Mouse (Mus musculus): ENCODE data around the gene Hrct1. TPM values are rescaled to one million over a fixed set of nuclear protein-coding genes. Genes with fewer than 3 reads are reported as not detected.

The Hrct1 gene
- polyA plus RNA-seq, 1 experiment from 2014 or later = 0.43 TPM

DNA sequence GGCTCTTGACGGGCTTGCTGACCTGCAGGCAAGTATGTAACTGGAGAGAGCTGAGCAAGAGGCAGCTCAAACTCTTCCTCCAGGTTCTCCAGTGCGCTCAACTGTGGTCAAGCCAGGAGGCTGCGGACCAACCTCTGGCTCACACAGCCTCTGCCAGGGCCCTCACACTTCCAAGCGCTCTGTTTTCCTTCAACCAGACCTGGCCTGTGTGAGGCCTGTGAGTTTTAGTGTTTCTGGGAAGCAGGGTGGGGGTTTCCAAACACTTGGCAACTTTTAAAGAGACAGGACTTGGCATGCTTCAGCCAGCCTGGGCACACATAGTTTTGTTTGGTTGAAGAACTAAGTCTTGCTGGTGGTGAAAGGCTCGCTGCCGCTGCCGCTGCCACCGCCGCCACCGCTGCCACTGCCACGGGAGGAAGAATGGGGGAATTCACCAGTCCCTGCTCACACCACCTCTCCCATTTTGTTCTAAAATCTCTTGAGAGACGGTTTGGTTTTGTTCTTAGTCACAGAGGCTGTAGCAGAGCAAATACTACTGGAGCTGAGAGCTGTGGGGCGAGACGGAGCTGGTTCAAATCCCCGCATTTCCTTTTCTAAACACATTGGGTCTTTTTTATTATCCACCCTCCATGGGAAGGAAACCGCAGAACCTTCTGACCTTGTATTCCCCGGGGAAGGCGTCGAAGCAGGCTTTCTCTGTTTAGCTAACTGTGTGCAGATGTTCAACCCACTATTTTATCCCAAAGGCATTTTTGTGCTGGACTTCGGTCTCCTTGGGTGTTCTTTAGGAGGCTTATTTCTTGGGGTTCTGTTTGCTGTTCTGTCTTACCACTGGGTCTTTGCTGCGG, 32.8 kb downstream of the Hrct1 start:
- H3K9ac ChIP-seq = no peak overlapping the region
- no peaks in the 10 kb centered on the region for H3K9me3 ChIP-seq
- H3K4me3 ChIP-seq = no peak overlapping the region
- no peaks in the 10 kb centered on the region for H3K27me3 ChIP-seq
- 82% methylated on average over 21 of the region's 21 CpGs for WGBS
- ATAC-seq (ENCODE audit: low read depth) = no peak
- no peak overlapping the region for H3K4me2 ChIP-seq
- H3K36me3 ChIP-seq = no peaks in the 10 kb centered on the region
- H3K27ac ChIP-seq (replicated peaks) = no peak overlapping the region
- no peaks in the 10 kb centered on the region for H3K4me1 ChIP-seq (replicated peaks)

DNA sequence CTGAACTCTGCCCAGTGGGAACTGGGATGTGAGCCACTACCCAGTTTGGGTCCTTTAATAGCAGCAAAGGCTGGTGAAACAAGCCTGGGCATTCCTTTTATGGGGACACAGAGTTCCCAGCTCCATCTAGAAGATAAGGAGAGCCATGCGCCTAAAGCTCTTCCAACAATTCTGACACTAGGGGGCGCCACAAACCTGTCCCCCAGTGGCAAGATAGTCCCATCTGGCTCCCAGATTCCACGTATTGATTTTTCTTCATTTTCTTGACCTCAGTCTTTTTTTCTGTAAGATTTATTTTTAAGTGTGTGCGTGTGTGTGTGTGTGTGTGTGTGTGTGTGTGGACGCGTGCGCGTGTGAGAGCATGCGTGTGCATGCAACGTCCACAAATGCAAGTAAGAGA, 33.5 kb downstream of the Hrct1 start:
- H3K4me2 ChIP-seq = no peak overlapping the region
- no peaks in the 10 kb centered on the region for H3K4me1 ChIP-seq (replicated peaks)
- no peak for ATAC-seq (ENCODE audit: low read depth)
- 76% methylated on average over 10 of the region's 10 CpGs for WGBS
- no peaks in the 10 kb centered on the region for H3K36me3 ChIP-seq
- H3K27ac ChIP-seq (replicated peaks) = no peak overlapping the region
- H3K9ac ChIP-seq = no peak overlapping the region
- H3K4me3 ChIP-seq = no peak overlapping the region
- no peaks in the 10 kb centered on the region for H3K27me3 ChIP-seq
- no peaks in the 10 kb centered on the region for H3K9me3 ChIP-seq

DNA sequence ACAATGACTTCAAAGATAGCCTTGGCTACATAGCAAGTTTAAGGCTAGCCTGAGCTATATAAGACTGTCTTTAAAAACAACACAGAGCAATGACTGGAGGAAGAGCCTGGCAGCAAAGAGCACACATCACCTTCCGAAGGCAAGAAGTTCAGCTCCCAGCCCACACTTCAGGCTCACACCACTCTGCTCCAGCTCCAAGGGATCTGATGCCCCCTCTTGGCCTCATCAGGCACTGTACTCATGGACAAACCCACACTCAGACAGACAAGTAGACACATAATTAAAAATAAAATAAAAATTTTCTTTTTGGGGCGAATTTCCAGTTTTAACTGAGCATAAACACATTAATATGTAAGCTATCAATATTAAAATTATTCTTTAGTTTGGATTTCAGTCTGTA, 34.3 kb downstream of the Hrct1 start:
- Histone ChIP-seq H3K27ac (replicated peaks) (no peak overlapping the region), H3K9me3 (no peaks in the 10 kb centered on the region), H3K4me3 (no peak overlapping the region), H3K9ac (no peak overlapping the region), H3K4me1 (replicated peaks) (no peaks in the 10 kb centered on the region), H3K36me3 (no peaks in the 10 kb centered on the region), H3K4me2 (no peak overlapping the region), H3K27me3 (no peaks in the 10 kb centered on the region)
- no peak for ATAC-seq (ENCODE audit: low read depth)
- WGBS = 69% methylated on average over 2 of the region's 2 CpGs

DNA sequence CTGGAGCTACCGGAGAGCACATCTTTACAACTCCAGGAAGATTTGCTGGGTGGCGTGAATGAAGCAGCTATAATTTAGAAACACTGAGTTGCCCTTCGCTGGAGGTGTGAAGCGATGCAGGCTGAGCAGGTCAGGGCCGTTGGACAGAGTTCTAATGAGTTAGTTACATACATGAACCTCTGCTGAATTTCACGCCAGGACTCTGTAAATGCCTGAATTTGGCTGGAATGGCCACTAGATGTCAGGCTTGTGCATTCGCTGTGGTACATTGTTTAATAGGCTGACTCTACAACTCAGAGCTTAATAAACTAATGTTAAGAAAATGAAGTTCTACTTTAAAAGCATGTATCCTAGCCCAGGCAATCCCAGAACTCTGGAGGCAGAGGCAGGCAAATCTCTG, 36.4 kb downstream of the Hrct1 start:
- WGBS = 27% methylated on average over 7 of the region's 7 CpGs
- H3K9ac ChIP-seq = no peak overlapping the region
- no peak overlapping the region for H3K4me2 ChIP-seq
- H3K9me3 ChIP-seq = no peaks in the 10 kb centered on the region
- no peak overlapping the region for H3K27ac ChIP-seq (replicated peaks)
- no peaks in the 10 kb centered on the region for H3K27me3 ChIP-seq
- H3K4me1 ChIP-seq (replicated peaks) = no peaks in the 10 kb centered on the region
- H3K36me3 ChIP-seq = no peaks in the 10 kb centered on the region
- H3K4me3 ChIP-seq = no peak overlapping the region
- ATAC-seq (ENCODE audit: low read depth) = no peak

DNA sequence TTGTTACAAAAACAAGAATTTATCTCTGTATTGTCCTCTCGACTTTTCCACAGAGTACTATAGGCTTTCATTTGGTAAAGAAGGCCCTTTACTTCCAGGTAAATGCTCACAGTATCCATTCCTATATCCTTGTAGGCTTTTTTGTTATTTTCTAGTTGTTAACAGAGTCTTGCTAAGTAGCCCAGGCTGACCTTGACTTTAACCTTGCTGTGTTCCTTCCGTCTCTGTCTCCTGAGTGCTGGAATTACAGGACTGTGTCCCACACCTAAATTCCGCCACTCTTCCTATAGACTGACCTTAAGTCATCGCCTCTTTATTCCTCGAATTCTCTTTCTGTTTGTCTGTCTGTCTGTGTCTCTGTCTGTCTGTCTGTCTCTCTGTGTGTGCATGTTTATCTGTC, 41.4 kb downstream of the Hrct1 start:
- ATAC-seq (ENCODE audit: low read depth) = no peak
- Histone ChIP-seq H3K4me1 (replicated peaks) (no peaks in the 10 kb centered on the region), H3K9me3 (no peaks in the 10 kb centered on the region), H3K36me3 (no peaks in the 10 kb centered on the region), H3K4me2 (no peak overlapping the region), H3K4me3 (no peak overlapping the region), H3K27ac (replicated peaks) (no peak overlapping the region), H3K9ac (no peak overlapping the region), H3K27me3 (no peaks in the 10 kb centered on the region)
- 84% methylated on average over 5 of the region's 5 CpGs for WGBS

DNA sequence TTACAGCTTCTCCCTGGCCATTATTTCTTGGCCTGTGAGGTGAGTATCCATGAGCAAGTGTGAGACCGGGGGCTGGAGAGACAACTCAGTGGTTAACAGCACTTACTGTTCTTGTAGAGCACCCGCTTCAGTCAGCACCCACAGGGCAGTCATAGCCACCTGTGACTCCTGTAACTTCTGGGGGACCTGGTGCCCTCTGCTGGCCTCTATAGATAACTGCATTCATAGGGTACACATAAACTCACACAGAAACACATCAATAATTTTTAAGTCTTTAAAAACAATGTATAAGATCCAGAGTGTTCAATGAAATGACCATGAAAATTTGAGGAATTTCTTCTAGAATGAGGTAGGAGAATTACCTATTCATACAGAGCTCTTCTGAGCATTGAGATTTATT, 42.4 kb downstream of the Hrct1 start:
- H3K4me2 ChIP-seq = no peak overlapping the region
- H3K27ac ChIP-seq (replicated peaks) = no peak overlapping the region
- no peak overlapping the region for H3K4me3 ChIP-seq
- H3K27me3 ChIP-seq = no peaks in the 10 kb centered on the region
- no peaks in the 10 kb centered on the region for H3K4me1 ChIP-seq (replicated peaks)
- 100% methylated on average over 2 of the region's 2 CpGs for WGBS
- H3K9me3 ChIP-seq = no peaks in the 10 kb centered on the region
- H3K9ac ChIP-seq = no peak overlapping the region
- ATAC-seq (ENCODE audit: low read depth) = no peak
- no peaks in the 10 kb centered on the region for H3K36me3 ChIP-seq

DNA sequence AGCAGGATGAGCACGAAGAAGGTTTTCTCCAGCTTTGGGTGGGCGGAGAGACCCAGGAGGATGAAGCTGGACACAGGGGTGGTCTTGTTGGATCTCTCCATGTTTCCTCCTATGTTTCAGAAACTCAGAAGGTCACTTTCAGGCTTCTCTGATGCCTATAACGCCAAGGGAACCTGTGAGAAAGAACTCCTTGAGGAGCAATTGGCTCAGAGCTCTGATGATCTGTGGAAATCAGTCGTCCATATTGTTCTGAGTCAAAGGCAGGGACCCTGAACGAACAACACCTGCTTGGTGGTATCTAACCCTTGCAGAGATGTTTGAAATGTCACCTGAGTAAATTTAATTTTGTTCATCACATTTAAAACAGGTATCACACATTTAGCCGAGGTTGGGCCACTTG, 43.9 kb downstream of the Hrct1 start, which contains the start of gene Olfr159:
Gene Olfr159, minus strand, starts transcription at position 101 of the 400 bp plus-strand sequence.
- Histone ChIP-seq H3K9ac (no peak within 1 kb of the TSS), H3K9me3 (no peaks in the 10 kb centered on the region), H3K36me3 (no peaks in the 10 kb centered on the region), H3K4me2 (no peak within 1 kb of the TSS), H3K27ac (replicated peaks) (no peak within 1 kb of the TSS), H3K27me3 (no peaks in the 10 kb centered on the region), H3K4me1 (replicated peaks) (no peaks in the 10 kb centered on the region), H3K4me3 (no peak within 1 kb of the TSS)
- no peak for ATAC-seq (ENCODE audit: low read depth)
- 82% methylated on average over 6 of the region's 6 CpGs for WGBS

DNA sequence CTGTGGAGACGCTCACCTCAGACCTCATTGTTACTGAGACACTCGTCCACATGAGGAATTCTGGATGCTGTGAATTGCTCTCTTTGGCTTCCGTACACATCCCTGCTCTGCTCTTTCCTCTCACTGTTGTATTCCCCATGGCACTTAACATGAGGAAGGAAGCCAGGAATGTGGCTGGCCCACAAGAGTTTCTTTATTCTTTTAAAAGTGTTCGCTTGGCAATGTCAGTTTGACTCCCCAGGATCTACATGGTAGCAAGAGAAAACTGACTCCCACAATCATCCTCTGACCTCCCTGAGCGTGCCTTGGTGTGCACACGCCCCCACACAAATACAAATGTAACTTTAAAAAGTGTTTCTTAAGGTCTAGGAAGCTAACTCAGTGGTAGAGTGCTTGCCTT, 44.6 kb downstream of the Hrct1 start:
- 66% methylated on average over 6 of the region's 6 CpGs for whole genome bisulfite sequencing
- Histone ChIP-seq H3K4me2 (no peak overlapping the region), H3K36me3 (no peaks in the 10 kb centered on the region), H3K27me3 (no peaks in the 10 kb centered on the region), H3K4me3 (no peak overlapping the region), H3K9me3 (no peaks in the 10 kb centered on the region), H3K27ac (replicated peaks) (no peak overlapping the region), H3K9ac (no peak overlapping the region), H3K4me1 (replicated peaks) (no peaks in the 10 kb centered on the region)
- no peak for ATAC-seq (ENCODE audit: low read depth)

DNA sequence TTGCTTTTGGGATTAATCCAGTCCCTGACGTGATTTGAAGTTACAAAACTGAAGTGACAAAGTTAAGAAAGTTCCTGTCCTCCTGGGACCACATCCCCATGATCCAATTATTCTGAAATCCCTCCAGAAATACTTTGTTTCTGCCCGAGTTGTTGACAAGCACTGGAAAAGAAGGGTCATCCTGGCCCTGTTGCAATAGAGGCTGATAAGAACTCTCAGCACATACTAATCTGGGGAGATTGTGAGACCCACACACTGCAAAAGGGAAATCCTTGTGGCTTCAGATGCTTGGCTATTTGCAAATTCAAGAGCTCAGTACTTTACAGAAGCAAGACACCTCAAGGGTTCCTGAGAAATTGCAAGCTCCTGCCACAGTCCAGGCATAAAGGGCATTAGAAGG, 45.3 kb downstream of the Hrct1 start:
- Histone ChIP-seq H3K4me3 (no peak overlapping the region), H3K4me1 (replicated peaks) (no peaks in the 10 kb centered on the region), H3K27ac (replicated peaks) (no peak overlapping the region), H3K27me3 (no peaks in the 10 kb centered on the region), H3K9me3 (no peaks in the 10 kb centered on the region), H3K4me2 (no peak overlapping the region), H3K36me3 (no peaks in the 10 kb centered on the region), H3K9ac (no peak overlapping the region)
- ATAC-seq (ENCODE audit: low read depth) = no peak
- 49% methylated on average over 2 of the region's 2 CpGs for WGBS

Other genes starting within 250 kb of the Hrct1 start
- not detected in 2 replicates for gene Sit1, start 243.5 kb upstream of the Hrct1 start, polyA plus RNA-seq (2015; fragmentation: Nextera tagmentation; extraction: Ambion mirVana)
- gene Ccdc107, start 234.3 kb upstream of the Hrct1 start, polyA plus RNA-seq (2015; fragmentation: Nextera tagmentation; extraction: Ambion mirVana) = 65.5 and 73.1 TPM in 2 replicates
- gene Arhgef39, start 227.5 kb upstream of the Hrct1 start, polyA plus RNA-seq (2015; fragmentation: Nextera tagmentation; extraction: Ambion mirVana) = 10.0 and 10.4 TPM in 2 replicates
- gene Car9, start 220.2 kb upstream of the Hrct1 start, polyA plus RNA-seq (2015; fragmentation: Nextera tagmentation; extraction: Ambion mirVana) = 0.33 and 0.56 TPM in 2 replicates
- 29.0 and 77.1 TPM in 2 replicates for gene Tpm2, start 203.4 kb upstream of the Hrct1 start, polyA plus RNA-seq (2015; fragmentation: Nextera tagmentation; extraction: Ambion mirVana)
- 88.9 and 89.1 TPM in 2 replicates for gene Creb3, start 164.9 kb upstream of the Hrct1 start, polyA plus RNA-seq (2015; fragmentation: Nextera tagmentation; extraction: Ambion mirVana)
- 64.4 and 69.6 TPM in 2 replicates for gene Tln1, start 164.5 kb upstream of the Hrct1 start, polyA plus RNA-seq (2015; fragmentation: Nextera tagmentation; extraction: Ambion mirVana)
- gene Rgp1, start 148.5 kb upstream of the Hrct1 start, polyA plus RNA-seq (2015; fragmentation: Nextera tagmentation; extraction: Ambion mirVana) = 23.9 and 28.0 TPM in 2 replicates
- 47.8 and 50.8 TPM in 2 replicates for gene Gba2, start 148.3 kb upstream of the Hrct1 start, polyA plus RNA-seq (2015; fragmentation: Nextera tagmentation; extraction: Ambion mirVana)
- gene Msmp, start 142.7 kb upstream of the Hrct1 start, polyA plus RNA-seq (2015; fragmentation: Nextera tagmentation; extraction: Ambion mirVana) = 2.2 TPM in 1 of 2 replicates, not detected in the other
- 26.9 and 27.8 TPM in 2 replicates for gene Npr2, start 95.3 kb upstream of the Hrct1 start, polyA plus RNA-seq (2015; fragmentation: Nextera tagmentation; extraction: Ambion mirVana)
- gene Spag8, start 73.6 kb upstream of the Hrct1 start, polyA plus RNA-seq (2015; fragmentation: Nextera tagmentation; extraction: Ambion mirVana) = 3.5 and 4.1 TPM in 2 replicates
- 76.8 and 84.9 TPM in 2 replicates for gene Hint2, start 70.7 kb upstream of the Hrct1 start, polyA plus RNA-seq (2015; fragmentation: Nextera tagmentation; extraction: Ambion mirVana)
- gene Tmem8b, start 58.2 kb upstream of the Hrct1 start, polyA plus RNA-seq (2015; fragmentation: Nextera tagmentation; extraction: Ambion mirVana) = 13.5 and 15.6 TPM in 2 replicates
- gene Fam221b, start 58.0 kb upstream of the Hrct1 start, polyA plus RNA-seq (2015; fragmentation: Nextera tagmentation; extraction: Ambion mirVana) = 2.4 and 2.9 TPM in 2 replicates
- gene Olfr70, start 26.4 kb upstream of the Hrct1 start, polyA plus RNA-seq (2015; fragmentation: Nextera tagmentation; extraction: Ambion mirVana) = not detected in 2 replicates
- 0.14 TPM in 1 of 2 replicates, not detected in the other for gene Olfr71, start 16.9 kb upstream of the Hrct1 start, polyA plus RNA-seq (2015; fragmentation: Nextera tagmentation; extraction: Ambion mirVana)
- gene Spaar, start 2.8 kb downstream of the Hrct1 start, polyA plus RNA-seq (2015; fragmentation: Nextera tagmentation; extraction: Ambion mirVana) = not detected in 2 replicates
- gene Olfr159, start 43.8 kb downstream of the Hrct1 start, polyA plus RNA-seq (2015; fragmentation: Nextera tagmentation; extraction: Ambion mirVana) = not detected in 2 replicates
- gene Olfr156, start 96.7 kb downstream of the Hrct1 start, polyA plus RNA-seq (2015; fragmentation: Nextera tagmentation; extraction: Ambion mirVana) = not detected in 2 replicates
- not detected in 2 replicates for gene Olfr157, start 113.0 kb downstream of the Hrct1 start, polyA plus RNA-seq (2015; fragmentation: Nextera tagmentation; extraction: Ambion mirVana)
- not detected in 2 replicates for gene Olfr155, start 124.4 kb downstream of the Hrct1 start, polyA plus RNA-seq (2015; fragmentation: Nextera tagmentation; extraction: Ambion mirVana)
- gene Reck, start 148.3 kb downstream of the Hrct1 start, polyA plus RNA-seq (2015; fragmentation: Nextera tagmentation; extraction: Ambion mirVana) = 9.1 and 11.5 TPM in 2 replicates
- gene Glipr2, start 230.2 kb downstream of the Hrct1 start, polyA plus RNA-seq (2015; fragmentation: Nextera tagmentation; extraction: Ambion mirVana) = 70.9 and 81.6 TPM in 2 replicates